Mouse (Mus musculus): ENCODE measurements at regions not wholly inside any gene's neighbourhood (a gene's known extent, or its start where the extent isn't known, plus 50 kb on each side); places are given as distances from the start of the nearest gene placed in this dataset.

GRCm38 (mm10) chr17:47317651-47318050 is 51.0 kb upstream of the Mrps10 start:
- no peak overlapping the region for H3K9ac ChIP-seq
- H3K36me3 ChIP-seq, result peaks cover 64% of the 10 kb centered on the region
- no peak overlapping the region for H3K27ac ChIP-seq (replicated peaks)
- no peak for ATAC-seq (ENCODE audit: extremely low read depth, insufficient number of reproducible peaks, low FRiP score, low TSS enrichment)
- no peaks in the 10 kb centered on the region for H3K9me3 ChIP-seq
- no peak overlapping the region for H3K4me2 ChIP-seq
- no peaks in the 10 kb centered on the region for H3K27me3 ChIP-seq (replicated peaks)
- H3K4me3 ChIP-seq, result no peak overlapping the region
- peaks cover 7% of the 10 kb centered on the region for H3K4me1 ChIP-seq
- WGBS, result 79% methylated on average over 11 of the region's 11 CpGs

- H3K9ac ChIP-seq, result no peak overlapping the region
- no peak for ATAC-seq (ENCODE audit: extremely low read depth, insufficient number of reproducible peaks, low FRiP score, low TSS enrichment)
- WGBS, result 90% methylated on average over 7 of the region's 7 CpGs
These were observed 55.5 kb upstream of the Mrps10 start for GRCm38 (mm10) chr17:47313162-47313561.

GRCm38 (mm10) chr17:47311272-47311671 is 57.4 kb upstream of the Mrps10 start:
- Histone ChIP-seq H3K27me3 (replicated peaks) (no peaks in the 10 kb centered on the region), H3K27ac (replicated peaks) (no peak overlapping the region), H3K36me3 (peaks cover 48% of the 10 kb centered on the region), H3K4me3 (no peak overlapping the region), H3K4me2 (no peak overlapping the region), H3K9me3 (no peaks in the 10 kb centered on the region), H3K4me1 (no peaks in the 10 kb centered on the region), H3K9ac (no peak overlapping the region)
- no peak for ATAC-seq (ENCODE audit: extremely low read depth, insufficient number of reproducible peaks, low FRiP score, low TSS enrichment)
- 76% methylated on average over 5 of the region's 5 CpGs for WGBS

More at GRCm38 (mm10) chr17:47313162-47313561, 55.5 kb upstream of the Mrps10 start:
- Histone ChIP-seq H3K4me3 (no peak overlapping the region), H3K27me3 (replicated peaks) (no peaks in the 10 kb centered on the region), H3K4me1 (peaks cover 7% of the 10 kb centered on the region), H3K36me3 (peaks cover 52% of the 10 kb centered on the region), H3K4me2 (no peak overlapping the region), H3K9me3 (no peaks in the 10 kb centered on the region), H3K27ac (replicated peaks) (no peak overlapping the region)

GRCm38 (mm10) chr17:47306027-47306761 is 62.5 kb upstream of the Mrps10 start:
- ATAC-seq (ENCODE audit: extremely low read depth, insufficient number of reproducible peaks, low FRiP score, low TSS enrichment), result no peak
- H3K4me2 ChIP-seq, result no peak overlapping the region
- 72% methylated on average over 13 of the region's 13 CpGs for WGBS
- no peak overlapping the region for H3K4me3 ChIP-seq
- H3K27me3 ChIP-seq (replicated peaks), result no peaks in the 10 kb centered on the region
- H3K9ac ChIP-seq, result no peak overlapping the region
- H3K9me3 ChIP-seq, result no peaks in the 10 kb centered on the region
- peaks cover 20% of the 10 kb centered on the region for H3K36me3 ChIP-seq
- H3K27ac ChIP-seq (replicated peaks), result no peak overlapping the region
- H3K4me1 ChIP-seq, result peaks cover 12% of the 10 kb centered on the region

- peak overlapping the region; percentile 41; the same call in 1 of the 2 replicates for H3K27ac ChIP-seq (replicated peaks)
- H3K9ac ChIP-seq, result no peak overlapping the region
- H3K4me3 ChIP-seq, result no peak overlapping the region
- H3K36me3 ChIP-seq, result peaks cover 11% of the 10 kb centered on the region
- ATAC-seq (ENCODE audit: extremely low read depth, insufficient number of reproducible peaks, low FRiP score, low TSS enrichment), result no peak
- H3K9me3 ChIP-seq, result no peaks in the 10 kb centered on the region
- 50% methylated on average over 8 of the region's 8 CpGs for WGBS
- H3K4me1 ChIP-seq, result peaks cover 12% of the 10 kb centered on the region
- no peak overlapping the region for H3K4me2 ChIP-seq
- no peaks in the 10 kb centered on the region for H3K27me3 ChIP-seq (replicated peaks)
These were observed 64.1 kb upstream of the Mrps10 start for GRCm38 (mm10) chr17:47304463-47305199.

GRCm38 (mm10) chr17:47303600-47303999 is 65.1 kb upstream of the Mrps10 start:
- Histone ChIP-seq H3K9me3 (no peaks in the 10 kb centered on the region), H3K4me3 (no peak overlapping the region), H3K27ac (replicated peaks) (no peak overlapping the region), H3K4me2 (no peak overlapping the region), H3K9ac (no peak overlapping the region), H3K36me3 (peaks cover 11% of the 10 kb centered on the region), H3K27me3 (replicated peaks) (no peaks in the 10 kb centered on the region), H3K4me1 (peaks cover 12% of the 10 kb centered on the region)
- ATAC-seq (ENCODE audit: extremely low read depth, insufficient number of reproducible peaks, low FRiP score, low TSS enrichment), result no peak
- 90% methylated on average over 3 of the region's 3 CpGs for WGBS

GRCm38 (mm10) chr17:47298396-47298919 is 70.2 kb upstream of the Mrps10 start:
- peaks cover 6% of the 10 kb centered on the region; the same call in 1 of the 2 replicates for H3K36me3 ChIP-seq
- no peak overlapping the region for H3K4me2 ChIP-seq
- no peak overlapping the region for H3K27ac ChIP-seq (replicated peaks)
- no peaks in the 10 kb centered on the region for H3K27me3 ChIP-seq (replicated peaks)
- no peak overlapping the region for H3K4me3 ChIP-seq
- peaks cover 32% of the 10 kb centered on the region for H3K4me1 ChIP-seq
- no peak for ATAC-seq (ENCODE audit: extremely low read depth, insufficient number of reproducible peaks, low FRiP score, low TSS enrichment)
- no peaks in the 10 kb centered on the region for H3K9me3 ChIP-seq
- H3K9ac ChIP-seq, result no peak overlapping the region
- 79% methylated on average over 6 of the region's 6 CpGs for whole genome bisulfite sequencing

GRCm38 (mm10) chr17:47297965-47298364 is 70.7 kb upstream of the Mrps10 start:
- Histone ChIP-seq H3K27me3 (replicated peaks) (no peaks in the 10 kb centered on the region), H3K27ac (replicated peaks) (no peak overlapping the region), H3K4me3 (no peak overlapping the region), H3K36me3 (peaks cover 6% of the 10 kb centered on the region; the same call in 1 of the 2 replicates), H3K4me1 (peaks cover 35% of the 10 kb centered on the region), H3K9ac (no peak overlapping the region), H3K9me3 (no peaks in the 10 kb centered on the region), H3K4me2 (no peak overlapping the region)
- WGBS, result 85% methylated on average over 8 of the region's 8 CpGs
- no peak for ATAC-seq (ENCODE audit: extremely low read depth, insufficient number of reproducible peaks, low FRiP score, low TSS enrichment)

GRCm38 (mm10) chr17:47296709-47297450 is 71.8 kb upstream of the Mrps10 start:
- 88% methylated on average over 9 of the region's 9 CpGs for WGBS
- Histone ChIP-seq H3K4me2 (no peak overlapping the region), H3K36me3 (peaks cover 6% of the 10 kb centered on the region; the same call in 1 of the 2 replicates), H3K9me3 (no peaks in the 10 kb centered on the region), H3K27ac (replicated peaks) (peak overlapping the region; percentile 75; the same call in 1 of the 2 replicates), H3K4me1 (peaks cover 35% of the 10 kb centered on the region), H3K27me3 (replicated peaks) (no peaks in the 10 kb centered on the region), H3K4me3 (no peak overlapping the region), H3K9ac (no peak overlapping the region)
- ATAC-seq (ENCODE audit: extremely low read depth, insufficient number of reproducible peaks, low FRiP score, low TSS enrichment), result no peak

GRCm38 (mm10) chr17:47295315-47296011 is 73.2 kb upstream of the Mrps10 start:
- 30% methylated on average over 17 of the region's 17 CpGs for WGBS
- Histone ChIP-seq H3K4me2 (peak overlapping the region; percentile 24), H3K9me3 (no peaks in the 10 kb centered on the region), H3K36me3 (peaks cover 6% of the 10 kb centered on the region; the same call in 1 of the 2 replicates), H3K27me3 (replicated peaks) (no peaks in the 10 kb centered on the region), H3K4me3 (no peak overlapping the region), H3K27ac (replicated peaks) (peak overlapping the region; percentile 75), H3K9ac (0 out of 2 replicates have a peak overlapping the region, but pooled peaks have one; percentile 21), H3K4me1 (peaks cover 35% of the 10 kb centered on the region)
- no peak for ATAC-seq (ENCODE audit: extremely low read depth, insufficient number of reproducible peaks, low FRiP score, low TSS enrichment)

All from heart, embryonic 13.5 days (tissue).